Mouse (Mus musculus): ENCODE results near the gene Best1. TPM values are rescaled to one million over a fixed set of nuclear protein-coding genes. Genes with fewer than 3 reads are reported as not detected.

The Best1 gene
- polyA plus RNA-seq, 1 experiment: 0.33 TPM

DNA sequence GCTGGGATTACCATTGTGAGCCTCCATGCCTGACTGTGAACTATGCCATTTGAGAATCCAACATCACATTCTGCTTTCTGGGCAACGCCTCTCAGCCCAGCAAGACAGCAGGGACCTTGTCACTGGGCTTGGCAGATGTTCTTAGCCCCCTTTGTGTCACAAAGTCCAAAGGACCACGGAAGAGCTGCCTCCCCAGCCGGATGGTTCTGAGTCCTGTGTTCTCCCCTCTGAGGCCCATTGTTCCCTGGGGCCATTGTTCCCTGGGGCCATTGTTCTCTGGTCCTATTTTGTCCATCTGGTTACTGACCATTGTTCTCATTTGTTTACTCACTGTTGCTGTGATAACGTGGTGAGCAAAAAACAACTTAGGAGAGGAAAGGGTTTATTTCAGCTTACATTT, 60.5 kb downstream of the Best1 start:
- Histone ChIP-seq H3K27ac (ENCODE audit: insufficient read depth, low read length) (no peak overlapping the region), H3K4me3 (ENCODE audit: insufficient read depth, low read length) (no peak overlapping the region), H3K4me1 (ENCODE audit: control insufficient read depth, insufficient read depth, low read length) (peaks cover 10% of the 10 kb centered on the region)
- TF ChIP-seq POLR2A (IDR thresholded peaks at IDR 0.05; ENCODE audit: low read depth, low read length): no peak
- TF ChIP-seq CTCF (IDR thresholded peaks at IDR 0.05; ENCODE audit: borderline replicate concordance, insufficient read depth, low read length): no peak

DNA sequence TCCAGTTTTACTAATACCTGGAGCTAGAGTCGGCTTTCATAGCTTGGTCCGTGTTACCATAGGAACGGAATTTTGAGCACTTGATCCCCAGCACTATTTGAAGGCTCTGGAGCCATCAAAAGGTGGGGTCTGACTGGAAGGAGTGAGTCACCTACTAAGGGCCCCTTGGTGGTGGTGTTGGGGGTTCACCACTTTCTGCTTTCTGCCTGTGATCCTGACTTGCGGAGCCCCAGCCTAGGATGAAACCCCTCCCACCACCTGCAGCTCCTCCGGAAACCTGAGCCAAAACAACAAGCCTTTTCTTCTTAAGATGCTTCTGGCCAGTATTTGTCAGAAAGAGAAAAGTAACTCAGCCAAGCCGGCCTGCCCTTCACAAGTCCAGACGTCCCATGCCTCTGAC, 61.6 kb downstream of the Best1 start:
- TF ChIP-seq POLR2A (IDR thresholded peaks at IDR 0.05; ENCODE audit: low read depth, low read length) (no peak), CTCF (IDR thresholded peaks at IDR 0.05; ENCODE audit: borderline replicate concordance, insufficient read depth, low read length) (no peak)
- no peak overlapping the region for H3K27ac ChIP-seq (ENCODE audit: insufficient read depth, low read length)
- no peak overlapping the region for H3K4me3 ChIP-seq (ENCODE audit: insufficient read depth, low read length)
- peaks cover 7% of the 10 kb centered on the region; the same call in 1 of the 2 replicates for H3K4me1 ChIP-seq (ENCODE audit: control insufficient read depth, insufficient read depth, low read length)

GRCm38 (mm10) chr19:9938824-9939303, 62.6 kb downstream of the Best1 start:
- Histone ChIP-seq H3K27ac (ENCODE audit: insufficient read depth, low read length) (no peak overlapping the region), H3K4me1 (ENCODE audit: control insufficient read depth, insufficient read depth, low read length) (peaks cover 7% of the 10 kb centered on the region; the same call in 1 of the 2 replicates), H3K4me3 (ENCODE audit: insufficient read depth, low read length) (no peak overlapping the region)
- TF ChIP-seq POLR2A (IDR thresholded peaks at IDR 0.05; ENCODE audit: low read depth, low read length): no peak
- TF ChIP-seq CTCF (IDR thresholded peaks at IDR 0.05; ENCODE audit: borderline replicate concordance, insufficient read depth, low read length): no peak

GRCm38 (mm10) chr19:9938156-9938823, 63.1 kb downstream of the Best1 start:
- TF ChIP-seq POLR2A (IDR thresholded peaks at IDR 0.05; ENCODE audit: low read depth, low read length) (no peak), CTCF (IDR thresholded peaks at IDR 0.05; ENCODE audit: borderline replicate concordance, insufficient read depth, low read length) (no peak)
- Histone ChIP-seq H3K27ac (ENCODE audit: insufficient read depth, low read length) (no peak overlapping the region), H3K4me1 (ENCODE audit: control insufficient read depth, insufficient read depth, low read length) (peaks cover 6% of the 10 kb centered on the region; the same call in 1 of the 2 replicates)

DNA sequence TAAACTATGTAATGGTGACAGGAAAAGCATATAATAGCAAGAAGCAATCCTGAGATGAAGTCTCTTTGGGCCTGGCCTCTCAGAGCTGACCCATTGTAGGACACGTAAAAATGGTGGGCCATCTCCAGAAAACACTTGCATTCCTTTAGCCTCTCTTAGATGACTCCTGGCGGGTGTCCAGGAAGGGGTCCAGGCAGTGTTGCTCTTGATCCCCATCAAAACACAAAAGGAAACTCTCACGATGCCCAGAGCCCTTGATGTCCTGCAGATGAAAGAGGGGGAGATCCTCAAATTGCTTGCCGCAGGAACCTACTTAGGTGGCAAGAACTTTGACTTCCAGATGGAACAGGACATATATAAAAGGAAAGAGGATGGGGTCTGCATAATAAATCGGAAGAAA, 64.0 kb downstream of the Best1 start:
- H3K27ac ChIP-seq (ENCODE audit: insufficient read depth, low read length): no peak overlapping the region
- no peak overlapping the region for H3K4me3 ChIP-seq (ENCODE audit: insufficient read depth, low read length)
- H3K4me1 ChIP-seq (ENCODE audit: control insufficient read depth, insufficient read depth, low read length): peaks cover 5% of the 10 kb centered on the region; the same call in 1 of the 2 replicates
- no peak for TF ChIP-seq CTCF (IDR thresholded peaks at IDR 0.05; ENCODE audit: borderline replicate concordance, insufficient read depth, low read length)
- TF ChIP-seq POLR2A (IDR thresholded peaks at IDR 0.05; ENCODE audit: low read depth, low read length): no peak

More at GRCm38 (mm10) chr19:9938156-9938823, 63.1 kb downstream of the Best1 start:
- no peak overlapping the region for H3K4me3 ChIP-seq (ENCODE audit: insufficient read depth, low read length)

GRCm38 (mm10) chr19:9936579-9936978, 64.9 kb downstream of the Best1 start:
- TF ChIP-seq CTCF (IDR thresholded peaks at IDR 0.05; ENCODE audit: borderline replicate concordance, insufficient read depth, low read length) (no peak), POLR2A (IDR thresholded peaks at IDR 0.05; ENCODE audit: low read depth, low read length) (no peak)
- Histone ChIP-seq H3K4me1 (ENCODE audit: control insufficient read depth, insufficient read depth, low read length) (peaks cover 5% of the 10 kb centered on the region; the same call in 1 of the 2 replicates), H3K27ac (ENCODE audit: insufficient read depth, low read length) (no peak overlapping the region), H3K4me3 (ENCODE audit: insufficient read depth, low read length) (no peak overlapping the region)

Other genes starting within 250 kb of the Best1 start
- not detected in 2 replicates for gene Scgb2a2, start 154.1 kb downstream of the Best1 start, polyA plus RNA-seq (2011; ENCODE audit: insufficient read length, low read depth, missing spikeins)
- 48.6 and 65.9 TPM in 2 replicates for gene Incenp, start 102.1 kb downstream of the Best1 start, polyA plus RNA-seq (2011; ENCODE audit: insufficient read length, low read depth, missing spikeins)
- 1,225 and 1,491 TPM in 2 replicates for gene Fth1, start 21.0 kb downstream of the Best1 start, polyA plus RNA-seq (2011; ENCODE audit: insufficient read length, low read depth, missing spikeins)
- gene Rab3il1, start within 50 bp of the Best1 start, polyA plus RNA-seq (2011; ENCODE audit: insufficient read length, low read depth, missing spikeins): 6.5 and 18.2 TPM in 2 replicates
- gene Fads3, start 39.9 kb upstream of the Best1 start, polyA plus RNA-seq (2011; ENCODE audit: insufficient read length, low read depth, missing spikeins): 115 and 142 TPM in 2 replicates
- gene Fads2, start 100.1 kb upstream of the Best1 start, polyA plus RNA-seq (2011; ENCODE audit: insufficient read length, low read depth, missing spikeins): 83.8 and 86.3 TPM in 2 replicates
- 121 and 131 TPM in 2 replicates for gene Fads1, start 181.3 kb upstream of the Best1 start, polyA plus RNA-seq (2011; ENCODE audit: insufficient read length, low read depth, missing spikeins)
- gene Tmem258, start 202.4 kb upstream of the Best1 start, polyA plus RNA-seq (2011; ENCODE audit: insufficient read length, low read depth, missing spikeins): 285 and 290 TPM in 2 replicates
- 17.2 and 22.1 TPM in 2 replicates for gene Fen1, start 202.5 kb upstream of the Best1 start, polyA plus RNA-seq (2011; ENCODE audit: insufficient read length, low read depth, missing spikeins)
- gene Myrf, start 239.1 kb upstream of the Best1 start, polyA plus RNA-seq (2011; ENCODE audit: insufficient read length, low read depth, missing spikeins): 2.1 and 2.5 TPM in 2 replicates